Mouse (Mus musculus): ENCODE results near the gene Trim69. TPM values are rescaled to one million over a fixed set of nuclear protein-coding genes. Genes with fewer than 3 reads are reported as not detected.

Gene Trim69
- not detected in 2 replicates for polyA plus RNA-seq (2012; rRNA removed; ENCODE audit: low replicate concordance)

DNA sequence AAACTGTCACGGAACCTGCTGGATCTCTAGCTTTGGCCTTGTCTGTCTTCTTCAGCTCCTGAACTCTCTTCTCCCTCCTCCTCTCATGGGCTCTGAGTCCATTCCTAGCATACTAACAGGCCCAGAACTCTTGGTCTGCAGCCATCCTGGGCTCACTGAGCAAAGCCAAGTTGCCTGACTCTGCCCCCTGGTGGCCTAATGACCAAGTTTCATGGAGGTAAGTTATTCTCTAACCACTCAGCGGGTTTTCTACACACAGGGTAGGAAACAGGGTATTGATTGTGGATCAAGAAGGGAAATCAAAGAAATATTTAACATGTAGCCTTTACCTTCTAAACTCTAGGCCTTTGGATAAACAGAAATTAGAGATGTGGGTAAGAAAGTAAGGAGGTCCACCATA, at the start of gene Trim69:
Trim69 (plus strand) TSS at position 21 of the 400 bp plus-strand sequence.

DNA sequence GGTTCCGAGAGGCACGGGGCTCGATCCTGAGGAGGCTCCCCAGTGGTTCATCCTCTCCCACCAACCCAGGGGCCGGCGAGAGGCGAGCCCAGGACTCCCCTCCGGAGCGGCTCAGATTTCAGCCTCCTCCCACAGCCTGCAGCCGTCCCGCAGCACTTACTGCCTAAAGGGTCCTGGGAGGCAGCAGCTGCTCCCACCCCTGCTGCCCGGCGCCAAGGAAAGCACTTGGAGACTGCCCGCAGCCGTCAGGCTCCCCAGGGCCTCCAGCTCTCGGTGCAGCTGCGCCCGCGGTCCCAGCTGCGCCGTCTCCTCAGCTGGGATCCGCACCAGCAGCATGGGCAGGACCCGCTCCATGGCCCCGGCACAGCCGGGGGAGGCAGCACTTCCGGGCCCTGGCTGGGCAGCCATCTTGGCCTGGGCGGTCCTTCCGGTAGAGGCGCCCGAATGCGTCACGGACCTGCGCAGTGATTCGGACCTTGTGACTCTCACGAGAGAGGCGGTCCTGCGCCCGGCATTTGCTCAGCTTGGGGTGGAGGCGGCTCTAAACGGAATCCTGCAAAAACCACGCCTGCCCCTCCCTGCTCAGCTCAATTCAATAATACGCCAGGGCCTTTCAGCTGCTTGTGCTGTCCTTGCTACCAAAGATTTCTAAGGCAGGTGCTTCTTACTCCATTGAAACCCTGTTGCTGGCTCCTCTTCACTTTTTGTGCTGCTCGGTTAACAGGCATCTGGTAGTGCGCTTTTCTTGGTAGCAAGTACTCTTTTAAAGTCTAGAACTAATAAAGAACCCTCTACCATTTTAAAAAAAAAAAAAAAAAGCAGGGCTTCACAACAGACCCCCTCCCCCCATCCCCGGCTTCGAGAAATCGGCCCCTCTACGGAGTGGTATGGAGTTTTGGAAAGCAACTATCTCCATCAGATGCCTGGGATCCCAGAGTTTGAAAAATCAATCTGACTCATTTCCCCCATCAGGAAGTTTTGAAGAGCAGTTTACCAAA, 42.2 kb upstream of the Trim69 start, which contains the start of gene Spg11:
Spg11 (minus strand) TSS at position 426 of the 998 bp plus-strand sequence.

DNA sequence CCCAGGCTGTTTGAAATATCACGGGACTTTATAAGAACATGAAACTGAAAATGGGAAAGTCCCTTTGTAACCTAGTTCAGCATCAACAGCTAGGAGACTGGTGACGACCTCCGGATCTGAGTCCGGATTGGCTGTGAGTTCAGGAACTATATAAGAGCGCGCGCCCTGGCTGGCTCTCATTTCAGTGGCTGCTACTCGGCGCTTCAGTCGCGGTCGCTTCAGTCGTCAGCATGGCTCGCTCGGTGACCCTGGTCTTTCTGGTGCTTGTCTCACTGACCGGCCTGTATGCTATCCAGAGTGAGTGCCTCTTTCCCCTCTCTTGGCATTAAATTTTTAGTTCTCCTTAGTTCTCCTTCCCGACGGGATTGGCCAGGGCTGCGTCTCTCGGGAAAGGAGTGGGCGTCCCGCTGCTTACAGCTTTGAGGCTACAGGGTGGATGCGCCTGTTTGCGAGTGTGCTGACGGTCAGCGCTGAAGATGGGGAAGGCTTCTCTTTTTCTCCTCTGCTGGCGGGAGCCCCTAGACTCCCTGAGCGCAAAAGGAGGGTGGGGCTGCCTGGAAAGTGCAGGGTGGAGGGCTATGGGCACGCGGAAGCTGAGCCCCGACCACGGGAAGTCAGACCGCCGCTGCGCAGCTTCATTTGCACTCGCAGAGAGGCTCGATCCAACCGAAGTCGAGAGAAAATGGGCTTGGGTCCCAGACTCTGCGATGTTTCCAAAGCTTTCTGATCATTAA, 12.8 kb upstream of the Trim69 start, which contains the start of gene B2m:
B2m (plus strand) TSS at position 179 of the 734 bp plus-strand sequence.

DNA sequence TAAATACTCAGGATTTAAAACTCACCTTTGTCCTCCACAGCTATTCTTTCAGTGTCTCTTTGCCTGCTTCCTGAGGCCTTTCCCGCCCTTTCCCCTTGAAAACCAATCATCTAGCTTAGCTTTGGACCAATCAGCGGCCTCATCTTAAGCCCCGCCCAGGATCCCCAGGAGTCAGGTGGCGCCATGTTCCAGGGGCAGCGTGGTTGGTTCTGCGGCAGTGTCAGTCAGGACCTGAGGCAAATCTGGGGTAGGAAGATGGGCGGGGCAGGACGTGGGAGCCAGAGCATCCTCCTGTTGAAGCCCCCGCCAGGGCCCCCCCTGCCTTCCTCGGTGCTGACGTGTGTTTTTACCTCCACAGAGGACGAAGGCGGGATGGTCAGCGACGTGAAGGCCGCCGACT, 25.6 kb downstream of the Trim69 start, which contains the start of the genes Patl2 and Terb2:
Patl2 (minus strand) TSS at position 84 of the 400 bp plus-strand sequence.
Terb2 (plus strand) TSS at position 167 of the 400 bp plus-strand sequence.

Other genes starting within 250 kb of the Trim69 start
- gene Ctdspl2, start 204.7 kb upstream of the Trim69 start, polyA plus RNA-seq (2012; rRNA removed; ENCODE audit: low replicate concordance): 0.52 and 0.57 TPM in 2 replicates
- gene Mageb3, start 204.6 kb upstream of the Trim69 start, polyA plus RNA-seq (2012; rRNA removed; ENCODE audit: low replicate concordance): not detected in 2 replicates
- 2.8 and 3.4 TPM in 2 replicates for gene Eif3j1, start 132.2 kb upstream of the Trim69 start, polyA plus RNA-seq (2012; rRNA removed; ENCODE audit: low replicate concordance)
- gene Spg11, start 42.3 kb upstream of the Trim69 start, polyA plus RNA-seq (2012; rRNA removed; ENCODE audit: low replicate concordance): 2.7 and 3.8 TPM in 2 replicates
- 999 and 1,700 TPM in 2 replicates for gene B2m, start 13.0 kb upstream of the Trim69 start, polyA plus RNA-seq (2012; rRNA removed; ENCODE audit: low replicate concordance)
- not detected in 2 replicates for gene Patl2, start 25.5 kb downstream of the Trim69 start, polyA plus RNA-seq (2012; rRNA removed; ENCODE audit: low replicate concordance)
- gene Terb2, start 25.6 kb downstream of the Trim69 start, polyA plus RNA-seq (2012; rRNA removed; ENCODE audit: low replicate concordance): not detected in 2 replicates
- 11.8 and 30.9 TPM in 2 replicates for gene Sord, start 74.0 kb downstream of the Trim69 start, polyA plus RNA-seq (2012; rRNA removed; ENCODE audit: low replicate concordance)
- gene Duox2, start 137.7 kb downstream of the Trim69 start, polyA plus RNA-seq (2012; rRNA removed; ENCODE audit: low replicate concordance): 4.8 and 7.1 TPM in 2 replicates
- gene Duoxa2, start 138.2 kb downstream of the Trim69 start, polyA plus RNA-seq (2012; rRNA removed; ENCODE audit: low replicate concordance): 10.0 and 12.2 TPM in 2 replicates
- gene Duoxa1, start 153.0 kb downstream of the Trim69 start, polyA plus RNA-seq (2012; rRNA removed; ENCODE audit: low replicate concordance): 0.11 and 0.22 TPM in 2 replicates
- gene Duox1, start 155.0 kb downstream of the Trim69 start, polyA plus RNA-seq (2012; rRNA removed; ENCODE audit: low replicate concordance): 0.05 and 0.28 TPM in 2 replicates
- 9.3 and 14.1 TPM in 2 replicates for gene Shf, start 208.5 kb downstream of the Trim69 start, polyA plus RNA-seq (2012; rRNA removed; ENCODE audit: low replicate concordance)